Mouse (Mus musculus) limb, embryonic 13.5 days (tissue): ENCODE measurements around the gene Ccdc138. TPM values are rescaled to one million over a fixed set of nuclear protein-coding genes. Genes with fewer than 3 reads are reported as not detected.
"Not testable (repeated sequence)": the region's sequence is repeated elsewhere in the genome, so short reads cannot be mapped to it uniquely, and the experiment has no call there.

ENCODE experiments used
- ATAC-seq: fragments of 200-750 bp; cut with Nextera tagmentation; 2 replicates; pipeline ENCODE4 v1.8.0; 2017; ENCODE audit warnings: low read depth, moderate number of reproducible peaks, moderate TSS enrichment; ENCODE audit not compliant: low FRiP score
- H3K27ac ChIP-seq: fragments of 300-500 bp; sonication (generic); 2 replicates; pipeline ENCODE4 v1.5.1; 2015; ENCODE audit warnings: inconsistent platforms, mild to moderate bottlenecking, moderate library complexity
- H3K27me3 ChIP-seq: fragments of 300-500 bp; sonication (generic); 2 replicates; pipeline ENCODE4 v1.6.1; 2015; ENCODE audit warnings: mild to moderate bottlenecking, inconsistent platforms
- H3K36me3 ChIP-seq: fragments of 300-500 bp; sonication (generic); 2 replicates; pipeline ENCODE4 v1.6.1; 2015; ENCODE audit warnings: inconsistent platforms, mild to moderate bottlenecking, moderate library complexity
- H3K4me1 ChIP-seq: fragments of 300-500 bp; sonication (generic); 2 replicates; pipeline ENCODE4 v1.6.1; 2015; ENCODE audit warnings: inconsistent platforms
- H3K4me2 ChIP-seq: fragments of 300-500 bp; sonication (generic); replicated peaks from 2 replicates; pipeline ENCODE4 v1.6.1; 2015; ENCODE audit warnings: inconsistent platforms, mild to moderate bottlenecking, moderate library complexity
- H3K4me3 ChIP-seq: fragments of 300-500 bp; sonication (generic); 2 replicates; pipeline ENCODE4 v1.5.1; 2015; ENCODE audit warnings: moderate library complexity, mild to moderate bottlenecking, inconsistent platforms
- H3K9ac ChIP-seq: fragments of 300-500 bp; sonication (generic); 2 replicates; pipeline ENCODE4 v1.6.1; 2015; ENCODE audit warnings: mild to moderate bottlenecking, inconsistent platforms
- H3K9me3 ChIP-seq: fragments of 300-500 bp; sonication (generic); 2 replicates; pipeline ENCODE4 v1.6.1; 2016; ENCODE audit warnings: inconsistent platforms
- WGBS: fragments of 180-500 bp; shearing (Covaris S2); methylation state at CpG from one replicate; pipeline ENCODE4 v1.1.7; 2015; 5-methylcytosine and 5-hydroxymethylcytosine counted together
- polyA plus RNA-seq: library from polyadenylated mRNA; unstranded; fragments of >200 nt; fragmentation: Nextera tagmentation; extraction: Ambion mirVana; gene quantifications from 2 replicates; pipeline ENCODE4 v1.2.1, GENCODE M21; 2015

The Ccdc138 gene
- polyA plus RNA-seq, 1 experiment from 2014 or later, result 12.7 TPM

- H3K9ac ChIP-seq, result no peak overlapping the region
- H3K4me3 ChIP-seq, result no peak overlapping the region
- peaks cover 49% of the 10 kb centered on the region for H3K36me3 ChIP-seq
- WGBS, result 85% methylated on average over 10 of the region's 10 CpGs
- H3K27me3 ChIP-seq, result no peaks in the 10 kb centered on the region
- H3K4me2 ChIP-seq, result no peak overlapping the region
- H3K27ac ChIP-seq, result no peak overlapping the region
- no peaks in the 10 kb centered on the region for H3K4me1 ChIP-seq
- H3K9me3 ChIP-seq, result no peaks in the 10 kb centered on the region
- no peak for ATAC-seq
Observed at GRCm38 (mm10) chr10:58530896-58531790, 33.4 kb downstream of the Ccdc138 start.

GRCm38 (mm10) chr10:58532177-58532576 lies 34.4 kb downstream of the Ccdc138 start:
- peaks cover 46% of the 10 kb centered on the region for H3K36me3 ChIP-seq
- no peak overlapping the region for H3K4me2 ChIP-seq
- ATAC-seq, result no peak
- H3K9me3 ChIP-seq, result no peaks in the 10 kb centered on the region
- 97% methylated on average over 2 of the region's 2 CpGs for WGBS
- H3K9ac ChIP-seq, result no peak overlapping the region
- no peak overlapping the region for H3K4me3 ChIP-seq
- no peaks in the 10 kb centered on the region for H3K27me3 ChIP-seq
- H3K4me1 ChIP-seq, result no peaks in the 10 kb centered on the region
- no peak overlapping the region for H3K27ac ChIP-seq

GRCm38 (mm10) chr10:58536276-58536675 lies 38.5 kb downstream of the Ccdc138 start:
- not testable (repeated sequence) for H3K27ac ChIP-seq, H3K4me3 ChIP-seq, H3K27me3 ChIP-seq, H3K9ac ChIP-seq, H3K4me2 ChIP-seq, H3K4me1 ChIP-seq, ATAC-seq, H3K9me3 ChIP-seq
- peaks cover 42% of the 10 kb centered on the region for H3K36me3 ChIP-seq
- 85% methylated on average over 5 of the region's 5 CpGs for WGBS

- Histone ChIP-seq H3K27me3 (no peaks in the 10 kb centered on the region), H3K4me3 (no peak overlapping the region), H3K4me1 (no peaks in the 10 kb centered on the region), H3K4me2 (no peak overlapping the region), H3K9me3 (no peaks in the 10 kb centered on the region), H3K27ac (no peak overlapping the region), H3K36me3 (peaks cover 28% of the 10 kb centered on the region), H3K9ac (no peak overlapping the region)
- no peak for ATAC-seq
- WGBS, result 74% methylated on average over 13 of the region's 13 CpGs
Observed at GRCm38 (mm10) chr10:58540613-58541012, 42.9 kb downstream of the Ccdc138 start.

- Histone ChIP-seq H3K9me3 (no peaks in the 10 kb centered on the region), H3K4me1 (no peaks in the 10 kb centered on the region), H3K9ac (no peak overlapping the region), H3K27me3 (no peaks in the 10 kb centered on the region), H3K4me3 (no peak overlapping the region), H3K27ac (no peak overlapping the region), H3K4me2 (no peak overlapping the region), H3K36me3 (peaks cover 3% of the 10 kb centered on the region; the same call in 1 of the 2 replicates)
- ATAC-seq, result no peak
Observed at GRCm38 (mm10) chr10:58548739-58549138, 51.0 kb downstream of the Ccdc138 start.

GRCm38 (mm10) chr10:58554693-58555387 lies 57.1 kb downstream of the Ccdc138 start:
- no peak overlapping the region for H3K4me2 ChIP-seq
- no peak overlapping the region for H3K4me3 ChIP-seq
- no peaks in the 10 kb centered on the region for H3K27me3 ChIP-seq
- no peaks in the 10 kb centered on the region for H3K9me3 ChIP-seq
- ATAC-seq, result no peak
- H3K36me3 ChIP-seq, result no peaks in the 10 kb centered on the region
- H3K4me1 ChIP-seq, result no peaks in the 10 kb centered on the region
- no peak overlapping the region for H3K9ac ChIP-seq
- H3K27ac ChIP-seq, result no peak overlapping the region
- 89% methylated on average over 8 of the region's 8 CpGs for WGBS

- H3K4me1 ChIP-seq, result no peaks in the 10 kb centered on the region
- no peaks in the 10 kb centered on the region for H3K27me3 ChIP-seq
- ATAC-seq, result no peak
- no peaks in the 10 kb centered on the region for H3K36me3 ChIP-seq
- H3K4me3 ChIP-seq, result no peak overlapping the region
- 30% methylated on average over 7 of the region's 7 CpGs for WGBS
- no peaks in the 10 kb centered on the region for H3K9me3 ChIP-seq
- H3K4me2 ChIP-seq, result no peak overlapping the region
- H3K27ac ChIP-seq, result no peak overlapping the region
- no peak overlapping the region for H3K9ac ChIP-seq
Observed at GRCm38 (mm10) chr10:58559098-58559497, 61.4 kb downstream of the Ccdc138 start.

GRCm38 (mm10) chr10:58559901-58560300 lies 62.2 kb downstream of the Ccdc138 start:
- H3K4me3 ChIP-seq, result no peak overlapping the region
- no peaks in the 10 kb centered on the region for H3K36me3 ChIP-seq
- H3K4me1 ChIP-seq, result no peaks in the 10 kb centered on the region
- no peak for ATAC-seq
- H3K27ac ChIP-seq, result no peak overlapping the region
- H3K27me3 ChIP-seq, result no peaks in the 10 kb centered on the region
- no peaks in the 10 kb centered on the region for H3K9me3 ChIP-seq
- 23% methylated on average over 3 of the region's 3 CpGs for WGBS
- H3K9ac ChIP-seq, result no peak overlapping the region
- H3K4me2 ChIP-seq, result no peak overlapping the region

GRCm38 (mm10) chr10:58560521-58560920 lies 62.8 kb downstream of the Ccdc138 start:
- no peaks in the 10 kb centered on the region for H3K4me1 ChIP-seq
- H3K4me3 ChIP-seq, result no peak overlapping the region
- H3K9ac ChIP-seq, result no peak overlapping the region
- H3K27ac ChIP-seq, result no peak overlapping the region
- 90% methylated on average over 6 of the region's 6 CpGs for WGBS
- H3K27me3 ChIP-seq, result no peaks in the 10 kb centered on the region
- H3K9me3 ChIP-seq, result no peaks in the 10 kb centered on the region
- no peak overlapping the region for H3K4me2 ChIP-seq
- no peak for ATAC-seq
- H3K36me3 ChIP-seq, result no peaks in the 10 kb centered on the region

- no peaks in the 10 kb centered on the region for H3K9me3 ChIP-seq
- no peak for ATAC-seq
- H3K4me2 ChIP-seq, result no peak overlapping the region
- H3K9ac ChIP-seq, result no peak overlapping the region
- 50% methylated on average over 5 of the region's 5 CpGs for WGBS
- H3K4me1 ChIP-seq, result no peaks in the 10 kb centered on the region
- H3K4me3 ChIP-seq, result no peak overlapping the region
- H3K36me3 ChIP-seq, result no peaks in the 10 kb centered on the region
- H3K27me3 ChIP-seq, result no peaks in the 10 kb centered on the region
- H3K27ac ChIP-seq, result no peak overlapping the region
Observed at GRCm38 (mm10) chr10:58585427-58586223, 87.9 kb downstream of the Ccdc138 start.

GRCm38 (mm10) chr10:58594486-58594885 lies 96.7 kb downstream of the Ccdc138 start:
- no peak for ATAC-seq
- 89% methylated on average over 3 of the region's 3 CpGs for WGBS

GRCm38 (mm10) chr10:58595197-58595596 lies 97.4 kb downstream of the Ccdc138 start:
- 91% methylated on average over 3 of the region's 3 CpGs for WGBS
- Histone ChIP-seq H3K4me2 (no peak overlapping the region), H3K36me3 (no peaks in the 10 kb centered on the region), H3K9me3 (no peaks in the 10 kb centered on the region), H3K4me3 (no peak overlapping the region), H3K27ac (no peak overlapping the region), H3K4me1 (no peaks in the 10 kb centered on the region), H3K27me3 (no peaks in the 10 kb centered on the region), H3K9ac (no peak overlapping the region)
- no peak for ATAC-seq

More at GRCm38 (mm10) chr10:58594486-58594885, 96.7 kb downstream of the Ccdc138 start:
- Histone ChIP-seq H3K36me3 (no peaks in the 10 kb centered on the region), H3K27me3 (no peaks in the 10 kb centered on the region), H3K27ac (no peak overlapping the region), H3K4me2 (no peak overlapping the region), H3K9ac (no peak overlapping the region), H3K4me3 (no peak overlapping the region), H3K9me3 (no peaks in the 10 kb centered on the region), H3K4me1 (no peaks in the 10 kb centered on the region)
